Mouse (Mus musculus): ENCODE data around the gene 4930556J24Rik.
A peak's percentile ranks its signal among the peaks of the same experiment; 100 is the strongest.
"Not testable (repeated sequence)": the region's sequence is repeated elsewhere in the genome, so short reads cannot be mapped to it uniquely, and the experiment has no call there.

The 4930556J24Rik gene

GRCm38 (mm10) chr11:3970361-3970760 is 6.2 kb downstream of the 4930556J24Rik start:
- DNase-seq, result no peak

GRCm38 (mm10) chr11:3969837-3970236 is 6.7 kb downstream of the 4930556J24Rik start:
- peak; percentile 15 for DNase-seq

GRCm38 (mm10) chr11:3964416-3965172 is 12.0 kb downstream of the 4930556J24Rik start:
- no peak for DNase-seq

GRCm38 (mm10) chr11:3963610-3964415 is 12.8 kb downstream of the 4930556J24Rik start, which contains the start of gene Pes1:
TSS of gene Pes1 (plus strand) at chr11:3963975.
- peak; percentile 84 for DNase-seq

GRCm38 (mm10) chr11:3963155-3963554 is 13.4 kb downstream of the 4930556J24Rik start:
- no peak for DNase-seq

GRCm38 (mm10) chr11:3961761-3962160 is 14.8 kb downstream of the 4930556J24Rik start:
- no peak for DNase-seq

GRCm38 (mm10) chr11:3960901-3961300 is 15.7 kb downstream of the 4930556J24Rik start:
- no peak for DNase-seq

GRCm38 (mm10) chr11:3955371-3955770 is 21.2 kb downstream of the 4930556J24Rik start:
- not testable (repeated sequence) for DNase-seq

GRCm38 (mm10) chr11:3954876-3955275 is 21.7 kb downstream of the 4930556J24Rik start:
- not testable (repeated sequence) for DNase-seq

GRCm38 (mm10) chr11:3946386-3946785 is 30.2 kb downstream of the 4930556J24Rik start:
- no peak for DNase-seq

- no peak for DNase-seq
Measured at GRCm38 (mm10) chr11:3941371-3941770, 35.2 kb downstream of the 4930556J24Rik start.

- DNase-seq, result no peak
Measured at GRCm38 (mm10) chr11:3937321-3937874, 39.2 kb downstream of the 4930556J24Rik start.

GRCm38 (mm10) chr11:3936318-3936717 is 40.3 kb downstream of the 4930556J24Rik start:
- DNase-seq, result no peak

GRCm38 (mm10) chr11:3935135-3935534 is 41.4 kb downstream of the 4930556J24Rik start:
- no peak for DNase-seq

GRCm38 (mm10) chr11:3933756-3934285 is 42.8 kb downstream of the 4930556J24Rik start:
- no peak for DNase-seq

- DNase-seq, result peak; percentile 68
Measured at GRCm38 (mm10) chr11:3931511-3932211, 44.9 kb downstream of the 4930556J24Rik start, which contains the start of gene Tcn2. TSS of gene Tcn2 (minus strand) at chr11:3932159.

- no peak for DNase-seq
Measured at GRCm38 (mm10) chr11:3930931-3931330, 45.6 kb downstream of the 4930556J24Rik start.

GRCm38 (mm10) chr11:3930019-3930418 is 46.6 kb downstream of the 4930556J24Rik start:
- DNase-seq, result no peak

- DNase-seq, result no peak
Measured at GRCm38 (mm10) chr11:3925916-3926315, 50.7 kb downstream of the 4930556J24Rik start.

GRCm38 (mm10) chr11:3922731-3923130 is 53.8 kb downstream of the 4930556J24Rik start:
- no peak for DNase-seq

GRCm38 (mm10) chr11:3922115-3922514 is 54.5 kb downstream of the 4930556J24Rik start:
- DNase-seq, result no peak

GRCm38 (mm10) chr11:3921281-3921850 is 55.2 kb downstream of the 4930556J24Rik start:
- DNase-seq, result peak; percentile 66

Measured in right cerebral cortex, adult 18-20 months (tissue).